Mouse (Mus musculus) midbrain, embryonic 11.5 days (tissue): Measurements from ENCODE around the gene Zdhhc23. TPM values are rescaled to one million over a fixed set of nuclear protein-coding genes. Genes with fewer than 3 reads are reported as not detected.

Experiments
- microRNA-seq: library from miRNA; unstranded; fragments of <30 nt; microRNA quantifications from one replicate; pipeline ENCODE4, GENCODE M21; 2017
- polyA plus RNA-seq: library from polyadenylated mRNA; unstranded; fragments of >200 nt; fragmentation: Nextera tagmentation; extraction: Ambion mirVana; gene quantifications from 2 replicates; pipeline ENCODE4 v1.2.1, GENCODE M21; 2014

Gene Zdhhc23
- polyA plus RNA-seq, 1 experiment from 2014 or later = 0.20 TPM

Small RNAs within 50 kb of the gene (microRNA-seq; reads per million reads assigned to microRNA genes)
- gene Mir3470b = not detected

Other genes starting within 250 kb of the Zdhhc23 start
- not detected in 2 replicates for gene Drd3, start 225.8 kb downstream of the Zdhhc23 start, polyA plus RNA-seq
- gene Ccdc191, start 90.0 kb downstream of the Zdhhc23 start, polyA plus RNA-seq = 14.0 and 17.7 TPM in 2 replicates
- 39.4 and 39.9 TPM in 2 replicates for gene Qtrt2, start 53.0 kb downstream of the Zdhhc23 start, polyA plus RNA-seq
- gene Gramd1c, start 83.6 kb upstream of the Zdhhc23 start, polyA plus RNA-seq = 2.2 and 2.3 TPM in 2 replicates
- 72.1 and 81.9 TPM in 2 replicates for gene Atp6v1a, start 159.9 kb upstream of the Zdhhc23 start, polyA plus RNA-seq
- 100 and 111 TPM in 2 replicates for gene Naa50, start 160.0 kb upstream of the Zdhhc23 start, polyA plus RNA-seq
- gene Usf3, start 193.5 kb upstream of the Zdhhc23 start, polyA plus RNA-seq = 4.1 and 4.6 TPM in 2 replicates